Mouse (Mus musculus) cortical plate, adult 2 months (tissue): ENCODE measurements around the gene Naga.

Source experiments
- CTCF ChIP-seq: fragments of 200-500 bp; IDR thresholded peaks from 2 replicates; pipeline ENCODE4 v1.5.1; 2011; ENCODE audit warnings: mild to moderate bottlenecking, control low read depth, low read length; ENCODE audit not compliant: insufficient read depth; ENCODE audit errors: extremely low read depth
- POLR2A ChIP-seq: fragments of 200-500 bp; IDR thresholded peaks from 2 replicates; pipeline ENCODE4 v1.6.1; 2011; ENCODE audit warnings: mild to moderate bottlenecking, low read length, control low read depth; ENCODE audit not compliant: insufficient read depth; ENCODE audit errors: extremely low read depth

- no peak for TF ChIP-seq CTCF
- TF ChIP-seq POLR2A: no peak
Measured at GRCm38 (mm10) chr15:82377701-82378100, 39.0 kb upstream of the Naga start.
